Mouse (Mus musculus): ENCODE data around the gene Emc10. TPM values are rescaled to one million over a fixed set of nuclear protein-coding genes. Genes with fewer than 3 reads are reported as not detected.
A peak's percentile ranks its signal among the peaks of the same experiment; 100 is the strongest.

The Emc10 gene
- total RNA-seq, 2 experiments from 2014 or later: 169 to 185 TPM

- peak; percentile 96 to 97 for DNase-seq (ENCODE audit: low spot score in 2 of 2)
- intact Hi-C loops (cut with DNase I): loop anchor here (5.0 kb wide), 1 partner anchor 96 kb away; no protein-coding TSS in a partner anchor
Measured at GRCm38 (mm10) chr7:44467811-44468411, 28.4 kb downstream of the Emc10 start, which contains the start of gene Josd2. Gene Josd2, plus strand, starts transcription at chr7:44467980.

GRCm38 (mm10) chr7:44466888-44467311 is 29.4 kb downstream of the Emc10 start:
- peak in 1 of 2 experiments; percentile 20 for DNase-seq (ENCODE audit: low spot score in 2 of 2)
- intact Hi-C loops (cut with DNase I): loop anchor here (5.0 kb wide), 1 partner anchor 95 kb away; no protein-coding TSS in a partner anchor

- DNase-seq (ENCODE audit: low spot score in 2 of 2): peak in 1 of 2 experiments; percentile 8
- intact Hi-C loops (cut with DNase I): loop anchor here (5.0 kb wide), 1 partner anchor 94 kb away; no protein-coding TSS in a partner anchor
Measured at GRCm38 (mm10) chr7:44466006-44466887, 30.1 kb downstream of the Emc10 start.

- DNase-seq (ENCODE audit: low spot score in 2 of 2): peak; percentile 16 to 18
- intact Hi-C loops (cut with DNase I): loop anchor here (5.0 kb wide), 1 partner anchor 93 kb away; no protein-coding TSS in a partner anchor
Measured at GRCm38 (mm10) chr7:44465111-44465510, 31.2 kb downstream of the Emc10 start, which contains the start of gene Aspdh. Gene Aspdh, plus strand, starts transcription at chr7:44465391.

- intact Hi-C loops (cut with DNase I): no loop called here
Measured at GRCm38 (mm10) chr7:44464511-44464910, 31.8 kb downstream of the Emc10 start.

GRCm38 (mm10) chr7:44463556-44464225 is 32.6 kb downstream of the Emc10 start:
- DNase-seq (ENCODE audit: low spot score in 2 of 2): peak; percentile 20 to 38
- intact Hi-C loops (cut with DNase I): no loop called here

More at GRCm38 (mm10) chr7:44464511-44464910, 31.8 kb downstream of the Emc10 start:
- peak; percentile 85 for DNase-seq (ENCODE audit: low spot score in 2 of 2)

- no peak for DNase-seq (ENCODE audit: low spot score in 2 of 2)
- intact Hi-C loops (cut with DNase I): no loop called here
Measured at GRCm38 (mm10) chr7:44463056-44463425, 33.3 kb downstream of the Emc10 start.

GRCm38 (mm10) chr7:44462218-44463055 is 33.9 kb downstream of the Emc10 start:
- intact Hi-C loops (cut with DNase I): no loop called here
- DNase-seq (ENCODE audit: low spot score in 2 of 2): peak; percentile 52 to 61

GRCm38 (mm10) chr7:44461503-44462217 is 34.7 kb downstream of the Emc10 start:
- DNase-seq (ENCODE audit: low spot score in 2 of 2): no peak
- intact Hi-C loops (cut with DNase I): loop anchor here (2.0 kb wide), 1 partner anchor 17 kb away; no protein-coding TSS in a partner anchor

GRCm38 (mm10) chr7:44460767-44461502 is 35.4 kb downstream of the Emc10 start:
- intact Hi-C loops (cut with DNase I): loop anchor here (2.0 kb wide), 1 partner anchor 16 kb away; no protein-coding TSS in a partner anchor
- peak; percentile 12 to 13 for DNase-seq (ENCODE audit: low spot score in 2 of 2)

- DNase-seq (ENCODE audit: low spot score in 2 of 2): peak in 1 of 2 experiments; percentile 9
- intact Hi-C loops (cut with DNase I): loop anchor here (2.0 kb wide), 1 partner anchor 15 kb away; no protein-coding TSS in a partner anchor
Measured at GRCm38 (mm10) chr7:44460067-44460466, 36.3 kb downstream of the Emc10 start.

GRCm38 (mm10) chr7:44456302-44456701 is 40.0 kb downstream of the Emc10 start:
- DNase-seq (ENCODE audit: low spot score in 2 of 2): peak in 1 of 2 experiments; percentile 2
- intact Hi-C loops (cut with DNase I): no loop called here

- intact Hi-C loops (cut with DNase I): no loop called here
- DNase-seq (ENCODE audit: low spot score in 2 of 2): no peak
Measured at GRCm38 (mm10) chr7:44453256-44453655, 43.1 kb downstream of the Emc10 start.

- intact Hi-C loops (cut with DNase I): no loop called here
- no peak for DNase-seq (ENCODE audit: low spot score in 2 of 2)
Measured at GRCm38 (mm10) chr7:44446070-44446855, 50.1 kb downstream of the Emc10 start.

- DNase-seq (ENCODE audit: low spot score in 2 of 2): no peak
- intact Hi-C loops (cut with DNase I): loop anchor here (2.0 kb wide), 1 partner anchor 15 kb away; no protein-coding TSS in a partner anchor
Measured at GRCm38 (mm10) chr7:44445528-44445923, 50.8 kb downstream of the Emc10 start.

GRCm38 (mm10) chr7:44444886-44445527 is 51.3 kb downstream of the Emc10 start:
- intact Hi-C loops (cut with DNase I): loop anchor here (2.0 to 5.0 kb wide), 3 partner anchors 16 to 63 kb away; partner anchors contain the start of gene Syt3
- DNase-seq (ENCODE audit: low spot score in 2 of 2): peak in 1 of 2 experiments; percentile 36
